Mouse (Mus musculus) intestine, embryonic 15.5 days (tissue): ENCODE data around the gene Isoc2b. TPM values are rescaled to one million over a fixed set of nuclear protein-coding genes. Genes with fewer than 3 reads are reported as not detected.
A peak's percentile ranks its signal among the peaks of the same experiment; 100 is the strongest.
"Not testable (repeated sequence)": the region's sequence is repeated elsewhere in the genome, so short reads cannot be mapped to it uniquely, and the experiment has no call there.

Experiments
- ATAC-seq: fragments of 200-750 bp; cut with Nextera tagmentation; 2 replicates; pipeline ENCODE4 v1.8.0; 2017; ENCODE audit warnings: moderate TSS enrichment, moderate library complexity
- H3K27ac ChIP-seq: fragments of 300-500 bp; sonication (generic); 2 replicates; pipeline ENCODE4 v1.5.1; 2015; ENCODE audit warnings: mild to moderate bottlenecking, inconsistent platforms
- H3K27me3 ChIP-seq: fragments of 300-500 bp; sonication (generic); replicated peaks from 2 replicates; pipeline ENCODE4 v1.6.1; 2015; ENCODE audit warnings: inconsistent platforms
- H3K36me3 ChIP-seq: fragments of 300-500 bp; sonication (generic); 2 replicates; pipeline ENCODE4 v1.6.1; 2015; ENCODE audit warnings: inconsistent platforms
- H3K4me1 ChIP-seq: fragments of 300-500 bp; sonication (generic); replicated peaks from 2 replicates; pipeline ENCODE4 v1.6.1; 2015; ENCODE audit warnings: inconsistent platforms
- H3K4me2 ChIP-seq: fragments of 300-500 bp; sonication (generic); replicated peaks from 2 replicates; pipeline ENCODE4 v1.6.1; 2015; ENCODE audit warnings: mild to moderate bottlenecking, inconsistent platforms
- H3K4me3 ChIP-seq: fragments of 300-500 bp; sonication (generic); replicated peaks from 2 replicates; pipeline ENCODE4 v1.5.1; 2015; ENCODE audit warnings: inconsistent platforms
- H3K9ac ChIP-seq: fragments of 300-500 bp; sonication (generic); 2 replicates; pipeline ENCODE4 v1.6.1; 2015; ENCODE audit warnings: inconsistent platforms
- H3K9me3 ChIP-seq: fragments of 300-500 bp; sonication (generic); 2 replicates; pipeline ENCODE4 v1.6.1; 2016; ENCODE audit warnings: inconsistent platforms
- WGBS: fragments of 180-500 bp; shearing (Covaris S2); methylation state at CpG from one replicate; pipeline ENCODE4 v1.1.7; 2015; 5-methylcytosine and 5-hydroxymethylcytosine counted together
- polyA plus RNA-seq: library from polyadenylated mRNA; unstranded; fragments of >200 nt; fragmentation: Nextera tagmentation; extraction: Ambion mirVana; gene quantifications from 2 replicates; pipeline ENCODE4 v1.2.1, GENCODE M21; 2015

Isoc2b gene
- polyA plus RNA-seq, 1 experiment from 2014 or later = 9.7 TPM

DNA sequence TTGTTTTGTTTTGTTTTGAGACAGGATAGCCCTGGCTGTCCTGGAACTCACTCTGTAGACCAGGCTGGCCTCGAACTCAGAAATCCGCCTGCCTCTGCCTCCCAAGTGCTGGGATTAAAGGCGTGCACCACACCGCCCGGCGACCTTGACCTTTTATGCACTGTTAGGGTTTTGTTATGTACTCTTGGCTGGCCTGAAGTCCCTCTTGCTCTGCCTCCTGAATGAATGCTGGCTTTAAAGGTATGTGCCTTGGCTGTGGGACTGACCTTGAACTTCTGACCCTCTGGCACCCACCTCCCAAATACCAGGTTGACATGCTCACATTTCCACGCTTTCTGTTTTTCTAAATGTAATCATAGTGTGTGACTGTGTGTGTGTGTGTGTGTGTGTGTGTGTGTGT, 49.1 kb downstream of the Isoc2b start:
- not testable (repeated sequence) for H3K27ac ChIP-seq, H3K4me1 ChIP-seq, H3K27me3 ChIP-seq, H3K9ac ChIP-seq, H3K36me3 ChIP-seq, H3K4me3 ChIP-seq, H3K4me2 ChIP-seq, ATAC-seq, H3K9me3 ChIP-seq
- WGBS = 87% methylated on average over 7 of the region's 7 CpGs

DNA sequence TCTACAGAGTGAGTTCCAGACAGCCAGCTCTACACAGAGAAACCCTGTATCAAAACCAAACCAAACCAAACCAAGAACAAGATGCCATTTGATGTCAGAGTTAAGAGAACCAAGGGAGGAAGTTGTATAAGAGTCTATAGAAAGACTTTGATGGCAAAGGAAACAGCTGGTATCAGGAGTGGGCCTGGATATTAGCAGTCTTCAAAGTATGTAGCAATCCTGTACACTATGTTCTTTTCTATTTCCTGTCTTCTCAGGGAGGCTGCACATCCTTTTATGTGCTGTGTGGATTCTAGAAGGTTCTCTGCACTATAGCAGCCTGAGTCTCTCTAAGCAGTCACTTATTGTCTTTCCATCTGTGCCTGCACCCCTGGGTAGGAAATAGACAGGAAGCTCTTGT, 53.5 kb downstream of the Isoc2b start:
- no peaks in the 10 kb centered on the region for H3K27me3 ChIP-seq
- H3K9ac ChIP-seq = no peak overlapping the region
- H3K27ac ChIP-seq = no peak overlapping the region
- H3K4me3 ChIP-seq = no peak overlapping the region
- no peaks in the 10 kb centered on the region for H3K36me3 ChIP-seq
- H3K9me3 ChIP-seq = no peaks in the 10 kb centered on the region
- no peak for ATAC-seq
- H3K4me1 ChIP-seq = 0 out of 2 replicates have a peak, but pooled peaks cover 6% of the 10 kb centered on the region
- no peak overlapping the region for H3K4me2 ChIP-seq

DNA sequence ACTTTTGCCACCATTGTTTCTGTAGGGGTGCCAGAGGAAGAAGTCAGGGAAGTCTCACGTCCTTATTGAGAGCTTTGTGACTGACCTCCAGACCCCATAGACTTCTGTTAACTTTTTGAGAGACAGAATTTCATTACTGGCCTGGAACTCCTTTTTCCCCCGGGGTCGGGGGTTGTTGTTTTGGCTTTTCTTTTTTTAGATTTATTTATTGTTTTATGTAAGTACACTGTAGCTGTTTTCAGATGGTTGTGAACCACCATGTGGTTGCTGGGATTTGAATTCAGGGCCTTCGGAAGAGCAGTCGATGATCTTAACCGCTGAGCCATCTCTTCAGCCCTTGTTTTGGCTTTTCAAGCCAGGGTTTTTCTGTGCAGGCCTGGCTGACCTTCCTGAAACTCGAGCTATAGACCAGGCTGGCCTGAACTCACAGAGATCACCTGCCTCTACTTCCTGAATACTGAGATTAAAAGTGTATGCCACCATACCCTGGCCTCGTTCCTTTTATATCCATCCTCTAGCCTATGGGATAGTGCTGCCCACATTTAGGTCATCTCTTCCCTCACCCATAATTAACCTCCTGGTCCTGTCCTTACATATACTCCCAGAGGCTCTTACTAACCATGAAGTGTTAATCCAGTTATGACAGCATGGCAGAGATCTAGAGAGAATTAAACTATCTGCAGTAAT, 56.8 kb downstream of the Isoc2b start:
- H3K4me2 ChIP-seq = peak overlapping the region; percentile 68
- WGBS = 22% methylated on average over 8 of the region's 8 CpGs
- H3K27me3 ChIP-seq = no peaks in the 10 kb centered on the region

DNA sequence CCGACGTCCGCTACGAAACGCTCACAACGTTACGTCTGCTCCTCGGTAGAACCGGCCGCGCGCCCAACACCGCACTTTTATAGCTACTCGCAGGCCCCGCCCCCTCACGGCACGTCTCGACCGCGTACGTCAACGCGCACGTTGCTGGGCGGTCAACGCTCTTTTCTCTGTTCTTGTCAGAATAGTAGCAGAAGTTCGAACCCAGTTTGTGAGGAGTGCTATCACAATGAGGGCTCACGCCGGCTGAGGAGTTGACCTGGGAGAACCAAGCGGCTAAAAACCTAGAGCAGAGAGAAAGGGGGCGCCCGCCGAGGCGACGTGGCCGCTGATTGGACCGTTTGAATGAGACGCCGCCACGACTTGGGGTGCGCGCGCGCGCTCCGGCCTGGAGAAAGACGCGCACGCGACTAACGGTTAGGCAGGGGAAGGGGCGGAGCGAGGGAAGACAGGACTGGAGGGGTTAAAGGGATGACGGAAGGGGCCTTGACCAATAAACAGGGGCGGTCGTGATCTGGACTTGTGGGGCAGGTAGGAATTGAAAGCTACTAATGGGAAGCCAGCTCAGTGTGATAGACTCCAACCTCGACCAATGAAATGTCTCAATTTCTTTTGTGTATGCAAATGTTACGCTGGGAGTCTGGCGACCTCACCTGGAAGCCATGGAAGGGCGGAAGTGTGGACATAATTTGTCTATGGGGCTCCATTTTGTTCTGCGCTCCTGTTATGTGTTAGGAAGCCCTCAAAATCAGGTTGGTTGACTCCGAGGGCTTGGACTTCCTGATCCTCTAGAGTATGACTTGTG, 57.6 kb downstream of the Isoc2b start, which contains the start of gene Ube2s:
Gene Ube2s, minus strand, starts transcription at position 288 of the 802 bp plus-strand sequence.
- under 1% methylated on average over 62 of the region's 62 CpGs for WGBS
- Histone ChIP-seq H3K9ac (peak within 1 kb of the TSS; percentile 98), H3K27me3 (no peaks in the 10 kb centered on the region), H3K9me3 (no peaks in the 10 kb centered on the region), H3K4me1 (peaks cover 25% of the 10 kb centered on the region), H3K27ac (peak within 1 kb of the TSS; percentile 93), H3K4me3 (peak within 1 kb of the TSS; percentile 96), H3K4me2 (peak within 1 kb of the TSS; percentile 68), H3K36me3 (peaks cover 4% of the 10 kb centered on the region; the same call in 1 of the 2 replicates)
- ATAC-seq = peak; percentile 99

More for the DNA sequence above, 56.8 kb downstream of the Isoc2b start:
- H3K9me3 ChIP-seq = no peaks in the 10 kb centered on the region
- peak overlapping the region; percentile 96 for H3K4me3 ChIP-seq
- no peak for ATAC-seq
- peak overlapping the region; percentile 46 for H3K9ac ChIP-seq
- peak overlapping the region; percentile 83 for H3K27ac ChIP-seq
- peaks cover 4% of the 10 kb centered on the region; the same call in 1 of the 2 replicates for H3K36me3 ChIP-seq
- peaks cover 27% of the 10 kb centered on the region for H3K4me1 ChIP-seq

DNA sequence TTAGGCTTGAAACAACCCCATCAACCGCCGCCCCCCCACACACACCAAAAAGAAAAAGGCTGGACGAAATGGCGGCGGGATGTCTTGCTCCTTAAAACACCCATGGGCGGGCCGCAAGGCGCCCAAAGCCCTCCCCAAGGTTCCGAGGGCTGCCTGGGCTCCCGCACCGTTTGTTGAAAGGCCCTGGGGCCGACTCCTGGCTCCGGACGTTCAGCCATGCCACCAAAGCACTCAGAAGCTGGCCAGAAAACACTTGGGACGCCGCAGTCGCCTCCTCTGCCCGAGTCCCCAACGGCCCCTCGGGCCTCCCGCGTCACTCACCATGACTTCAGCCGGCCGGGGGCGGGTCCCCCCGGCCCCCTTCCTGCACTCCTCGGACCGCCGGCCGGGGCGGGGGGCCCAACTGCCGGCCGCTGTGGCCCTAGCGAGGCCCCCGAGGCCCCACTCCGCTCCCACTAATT, 58.2 kb downstream of the Isoc2b start:
- peak overlapping the region; percentile 68 for H3K4me2 ChIP-seq
- H3K27ac ChIP-seq = peak overlapping the region; percentile 93
- ATAC-seq = peak; percentile 44; the same call in 1 of the 2 replicates
- no peaks in the 10 kb centered on the region for H3K27me3 ChIP-seq
- peaks cover 25% of the 10 kb centered on the region for H3K4me1 ChIP-seq
- H3K9me3 ChIP-seq = no peaks in the 10 kb centered on the region
- peak overlapping the region; percentile 96 for H3K4me3 ChIP-seq
- H3K9ac ChIP-seq = peak overlapping the region; percentile 98
- under 1% methylated on average over 28 of the region's 36 CpGs for WGBS
- H3K36me3 ChIP-seq = peaks cover 10% of the 10 kb centered on the region

DNA sequence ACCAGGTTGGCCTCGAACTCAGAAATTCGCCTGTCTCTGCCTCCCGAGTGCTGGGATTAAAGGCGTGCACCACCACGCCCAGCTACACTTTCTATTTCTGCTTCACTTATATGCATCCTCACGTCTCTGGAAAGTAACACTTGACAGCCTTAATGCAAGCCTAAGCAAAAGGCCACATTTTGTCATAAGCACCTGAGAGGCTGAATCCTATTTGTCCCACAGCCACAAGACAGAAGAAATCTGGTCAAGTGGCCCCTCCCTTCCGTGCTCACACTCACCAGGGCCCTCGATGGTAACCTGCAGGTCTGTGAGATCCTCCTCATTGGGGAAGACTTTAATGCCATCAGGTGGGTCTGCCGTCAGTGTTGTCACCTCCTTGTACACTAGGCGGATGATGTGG, 58.9 kb downstream of the Isoc2b start:
- not testable (repeated sequence) for ATAC-seq, H3K27me3 ChIP-seq, H3K9me3 ChIP-seq
- peaks cover 25% of the 10 kb centered on the region for H3K4me1 ChIP-seq
- H3K4me2 ChIP-seq = peak overlapping the region; percentile 68
- WGBS = 33% methylated on average over 10 of the region's 10 CpGs
- peak overlapping the region; percentile 96 for H3K4me3 ChIP-seq
- H3K36me3 ChIP-seq = peaks cover 15% of the 10 kb centered on the region
- peak overlapping the region; percentile 93; the same call in 1 of the 2 replicates for H3K27ac ChIP-seq
- H3K9ac ChIP-seq = peak overlapping the region; percentile 98

DNA sequence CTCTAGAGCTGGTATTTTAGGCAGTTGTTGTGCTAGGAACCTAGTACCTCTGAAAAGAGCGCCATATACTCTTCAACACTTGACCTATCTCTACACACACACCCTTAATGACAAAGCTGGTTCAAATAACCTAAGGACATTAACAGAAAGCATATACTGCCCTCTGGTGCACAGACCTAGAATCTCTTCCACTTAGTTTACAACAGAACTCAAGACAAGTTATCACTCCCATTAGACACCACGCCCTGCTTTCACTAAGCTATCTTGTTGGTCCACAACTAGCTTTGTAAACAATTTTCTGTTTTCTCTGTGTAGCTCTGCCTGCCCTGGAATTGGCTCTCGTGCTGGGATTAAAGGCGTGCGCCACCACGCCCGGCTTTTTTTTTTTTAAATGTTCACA, 63.3 kb downstream of the Isoc2b start:
- H3K27ac ChIP-seq = no peak overlapping the region
- no peak overlapping the region for H3K4me3 ChIP-seq
- 86% methylated on average over 7 of the region's 7 CpGs for WGBS
- peaks cover 18% of the 10 kb centered on the region for H3K36me3 ChIP-seq
- peaks cover 21% of the 10 kb centered on the region for H3K4me1 ChIP-seq
- ATAC-seq = peak; percentile 11; the same call in 1 of the 2 replicates
- H3K9ac ChIP-seq = no peak overlapping the region
- no peaks in the 10 kb centered on the region for H3K27me3 ChIP-seq
- H3K4me2 ChIP-seq = no peak overlapping the region
- H3K9me3 ChIP-seq = no peaks in the 10 kb centered on the region

DNA sequence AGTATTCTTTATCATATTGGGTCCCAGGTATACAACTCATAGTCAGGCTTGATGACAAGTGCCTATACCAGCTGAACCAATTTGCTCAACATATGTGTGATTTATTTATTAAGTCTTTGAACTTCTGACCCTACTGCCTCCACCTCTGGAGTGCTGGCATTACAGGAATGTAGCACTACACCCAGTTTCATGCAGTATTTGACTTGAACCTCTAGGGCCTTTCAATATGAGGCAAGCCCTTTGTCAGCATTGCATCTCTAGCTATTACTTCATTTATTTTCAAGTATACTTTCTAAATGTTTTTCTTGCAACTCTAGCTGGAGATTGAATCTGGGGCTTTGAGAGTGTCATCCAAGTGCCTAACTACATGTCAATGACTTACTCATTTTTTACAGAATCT, 67.8 kb downstream of the Isoc2b start:
- ATAC-seq = no peak
- H3K36me3 ChIP-seq = peaks cover 16% of the 10 kb centered on the region
- no peaks in the 10 kb centered on the region for H3K4me1 ChIP-seq
- no peaks in the 10 kb centered on the region for H3K27me3 ChIP-seq
- H3K9ac ChIP-seq = no peak overlapping the region
- no peaks in the 10 kb centered on the region for H3K9me3 ChIP-seq
- H3K4me3 ChIP-seq = no peak overlapping the region
- no peak overlapping the region for H3K27ac ChIP-seq
- H3K4me2 ChIP-seq = no peak overlapping the region

DNA sequence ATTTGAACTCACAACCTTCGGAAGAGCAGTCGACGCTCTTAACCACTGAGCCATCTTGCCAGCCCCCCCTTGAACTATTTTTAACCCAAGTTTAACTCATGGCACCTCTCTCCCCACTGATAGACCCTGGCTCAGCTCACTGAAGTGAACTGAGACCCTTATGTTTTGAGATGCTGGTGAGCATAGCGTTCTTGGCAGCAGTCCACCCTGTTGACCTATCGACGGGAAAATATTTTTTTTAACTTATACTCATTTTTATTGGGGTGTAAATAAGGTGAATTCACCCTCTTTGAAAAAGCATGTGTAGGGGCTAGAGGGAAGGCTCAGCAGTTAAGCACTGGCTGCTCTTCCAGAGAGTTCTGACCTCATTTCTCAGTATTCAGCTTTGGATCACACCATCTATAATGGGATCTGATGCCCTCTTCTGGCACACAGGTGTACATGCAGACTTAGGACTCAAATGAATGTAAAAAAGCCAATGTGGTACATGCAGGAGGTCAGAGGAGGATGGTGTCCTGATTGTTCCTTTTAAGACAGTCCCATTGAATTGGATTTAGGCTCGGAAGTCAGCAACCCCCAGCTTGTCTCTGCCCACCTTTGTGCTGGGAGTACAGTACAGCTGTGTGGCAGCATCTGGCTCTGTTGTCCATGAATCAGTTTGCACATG, 74.2 kb downstream of the Isoc2b start:
- Histone ChIP-seq H3K4me1 (peaks cover 14% of the 10 kb centered on the region), H3K27me3 (no peaks in the 10 kb centered on the region), H3K4me3 (no peak overlapping the region), H3K9ac (no peak overlapping the region), H3K4me2 (no peak overlapping the region), H3K36me3 (peaks cover 15% of the 10 kb centered on the region), H3K9me3 (no peaks in the 10 kb centered on the region), H3K27ac (no peak overlapping the region)
- ATAC-seq = no peak
- WGBS = 72% methylated on average over 7 of the region's 7 CpGs

Other genes starting within 250 kb of the Isoc2b start
- gene Tmem86b, start 238.8 kb downstream of the Isoc2b start, polyA plus RNA-seq = 9.1 and 11.7 TPM in 2 replicates
- 8.1 and 9.0 TPM in 2 replicates for gene Ppp6r1, start 211.2 kb downstream of the Isoc2b start, polyA plus RNA-seq
- gene Hspbp1, start 185.2 kb downstream of the Isoc2b start, polyA plus RNA-seq = 92.4 and 98.2 TPM in 2 replicates
- 0.63 and 1.1 TPM in 2 replicates for gene Brsk1, start 179.7 kb downstream of the Isoc2b start, polyA plus RNA-seq
- gene Tmem150b, start 145.0 kb downstream of the Isoc2b start, polyA plus RNA-seq = 2.2 and 3.6 TPM in 2 replicates
- gene Kmt5c, start 130.1 kb downstream of the Isoc2b start, polyA plus RNA-seq = 63.7 and 66.8 TPM in 2 replicates
- gene Cox6b2, start 117.2 kb downstream of the Isoc2b start, polyA plus RNA-seq = 45.5 and 53.0 TPM in 2 replicates
- not detected in 2 replicates for gene Fam71e2, start 99.0 kb downstream of the Isoc2b start, polyA plus RNA-seq
- gene Il11, start 87.4 kb downstream of the Isoc2b start, polyA plus RNA-seq = 0.14 and 0.24 TPM in 2 replicates
- 1.1 and 1.8 TPM in 2 replicates for gene Tmem190, start 87.3 kb downstream of the Isoc2b start, polyA plus RNA-seq
- gene Tmem238, start 80.6 kb downstream of the Isoc2b start, polyA plus RNA-seq = 40.4 and 40.6 TPM in 2 replicates
- 328 and 339 TPM in 2 replicates for gene Rpl28, start 77.4 kb downstream of the Isoc2b start, polyA plus RNA-seq
- 303 and 321 TPM in 2 replicates for gene Ube2s, start 57.7 kb downstream of the Isoc2b start, polyA plus RNA-seq
- gene Shisa7, start 25.6 kb downstream of the Isoc2b start, polyA plus RNA-seq = 0.21 and 0.27 TPM in 2 replicates
- 0.68 and 1.0 TPM in 2 replicates for gene Isoc2a, start 6.9 kb upstream of the Isoc2b start, polyA plus RNA-seq
- gene Gm36210, start 36.3 kb upstream of the Isoc2b start, polyA plus RNA-seq = not detected in 2 replicates
- 2.9 and 3.4 TPM in 2 replicates for gene Zfp628, start 45.0 kb upstream of the Isoc2b start, polyA plus RNA-seq
- 3.0 and 3.5 TPM in 2 replicates for gene Nat14, start 51.8 kb upstream of the Isoc2b start, polyA plus RNA-seq
- 2.7 and 3.5 TPM in 2 replicates for gene Ssc5d, start 55.5 kb upstream of the Isoc2b start, polyA plus RNA-seq
- gene Sbk2, start 94.1 kb upstream of the Isoc2b start, polyA plus RNA-seq = 0.23 and 0.39 TPM in 2 replicates
- gene Sbk3, start 100.9 kb upstream of the Isoc2b start, polyA plus RNA-seq = not detected in 2 replicates
- gene Zfp579, start 125.9 kb upstream of the Isoc2b start, polyA plus RNA-seq = 22.2 and 24.6 TPM in 2 replicates
- 20.2 and 21.4 TPM in 2 replicates for gene Zfp524, start 144.2 kb upstream of the Isoc2b start, polyA plus RNA-seq
- gene Fiz1, start 144.4 kb upstream of the Isoc2b start, polyA plus RNA-seq = 37.0 and 38.5 TPM in 2 replicates
- 1.6 TPM in 2 replicates for gene Gm44973, start 145.2 kb upstream of the Isoc2b start, polyA plus RNA-seq
- 5.5 and 5.6 TPM in 2 replicates for gene Zfp865, start 150.1 kb upstream of the Isoc2b start, polyA plus RNA-seq
- 13.4 TPM in 2 replicates for gene Ccdc106, start 150.3 kb upstream of the Isoc2b start, polyA plus RNA-seq
- not detected in 2 replicates for gene 4632433K11Rik, start 163.9 kb upstream of the Isoc2b start, polyA plus RNA-seq
- gene Zfp784, start 168.2 kb upstream of the Isoc2b start, polyA plus RNA-seq = 6.0 and 6.5 TPM in 2 replicates
- gene Zfp580, start 181.3 kb upstream of the Isoc2b start, polyA plus RNA-seq = 22.2 and 25.0 TPM in 2 replicates
- 126 and 130 TPM in 2 replicates for gene U2af2, start 191.9 kb upstream of the Isoc2b start, polyA plus RNA-seq
- 62.4 and 66.5 TPM in 2 replicates for gene Epn1, start 210.0 kb upstream of the Isoc2b start, polyA plus RNA-seq
- gene Rfpl4, start 246.7 kb upstream of the Isoc2b start, polyA plus RNA-seq = not detected in 2 replicates